Mouse (Mus musculus) lung, postnatal 4 days (tissue): ENCODE data around the gene Lsm14a.
"Not testable (repeated sequence)": the region's sequence is repeated elsewhere in the genome, so short reads cannot be mapped to it uniquely, and the experiment has no call there.

Experiments
- DNase-seq, 2 experiments: peaks; one replicate each; pipeline ENCODE4 v3.0.0; 2021

Lsm14a gene

DNA sequence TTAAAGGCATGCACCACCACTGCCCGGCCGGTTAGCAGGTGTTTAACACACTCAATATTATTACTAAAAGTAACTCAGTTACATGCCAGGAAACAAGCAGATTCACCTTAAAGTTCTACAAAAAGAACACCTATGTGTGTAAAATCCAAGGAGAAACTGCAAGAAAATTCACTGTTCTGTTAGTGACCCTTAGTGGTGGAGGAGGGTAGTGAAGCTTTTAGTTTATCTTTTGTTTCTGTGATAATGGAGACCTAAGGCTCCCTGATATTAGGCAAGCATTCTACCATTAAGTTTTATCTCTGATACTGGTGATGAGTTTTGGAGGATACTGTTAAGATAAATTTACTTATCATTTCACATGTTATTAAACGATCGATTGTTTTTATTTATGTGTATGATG lies 37.5 kb downstream of the Lsm14a start:
- no peak for DNase-seq

DNA sequence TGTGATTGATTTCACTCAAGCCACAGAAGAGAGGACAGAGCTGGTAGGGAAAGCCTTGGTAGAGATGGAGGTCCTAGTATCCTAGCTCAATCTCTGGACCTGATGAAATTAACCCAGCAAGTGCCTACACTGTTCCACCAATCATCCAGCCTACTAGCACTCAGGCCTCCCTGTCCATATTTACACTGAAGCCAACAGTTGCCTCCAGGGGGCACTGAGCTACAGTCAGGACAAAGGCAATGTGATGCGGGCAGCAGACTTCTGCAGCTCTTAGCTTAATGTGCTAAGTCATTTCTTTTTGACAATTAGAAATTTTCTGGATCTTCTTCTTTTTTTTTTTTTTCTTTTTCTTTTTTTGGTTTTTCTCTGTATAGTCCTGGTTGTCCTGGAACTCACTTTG lies 41.1 kb downstream of the Lsm14a start:
- DNase-seq, result no peak

GRCm38 (mm10) chr7:34350166-34350565 lies 42.9 kb downstream of the Lsm14a start:
- DNase-seq, result no peak

GRCm38 (mm10) chr7:34348011-34348410 lies 45.1 kb downstream of the Lsm14a start:
- DNase-seq, result no peak

DNA sequence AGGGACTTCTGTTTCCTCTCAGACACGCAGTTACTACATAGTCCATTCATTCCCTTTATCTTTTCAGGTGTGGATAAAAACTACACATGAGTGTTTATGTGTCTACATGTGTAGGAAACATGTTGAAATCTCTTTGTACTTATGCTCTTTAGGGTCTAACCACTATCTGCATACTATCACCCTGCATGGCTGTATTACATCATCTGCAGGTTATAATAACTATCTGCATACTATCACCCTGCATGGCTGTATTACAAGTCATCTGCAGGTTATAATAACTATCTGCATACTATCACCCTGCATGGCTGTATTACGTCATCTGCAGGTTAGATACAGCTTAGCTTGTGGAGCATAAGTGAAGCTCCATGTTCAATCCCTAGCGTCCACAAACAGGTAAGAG lies 46.1 kb downstream of the Lsm14a start:
- no peak for DNase-seq

DNA sequence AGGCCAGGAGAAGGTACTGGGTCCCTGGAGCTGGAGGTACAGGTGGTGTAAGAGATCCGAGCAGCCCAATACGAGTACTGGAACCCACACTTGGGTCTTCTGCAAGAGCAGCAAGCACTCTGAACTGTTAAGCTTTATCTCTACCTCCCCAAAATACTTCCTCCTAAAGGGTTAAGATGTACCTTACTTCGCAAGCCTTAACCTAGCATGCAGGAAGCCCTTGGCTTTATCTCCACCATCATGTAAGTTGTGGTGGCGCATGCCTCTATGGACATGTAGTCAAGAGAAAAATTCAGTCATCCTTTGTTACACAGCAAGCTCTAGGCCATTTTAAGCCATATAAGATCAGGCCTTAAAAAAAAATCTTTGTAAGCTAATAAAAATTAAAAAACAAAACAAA lies 46.6 kb downstream of the Lsm14a start:
- DNase-seq, result no peak

GRCm38 (mm10) chr7:34342040-34342793 lies 50.9 kb downstream of the Lsm14a start:
- DNase-seq, result no peak

- DNase-seq, result no peak
Observed at GRCm38 (mm10) chr7:34340841-34341240, 52.3 kb downstream of the Lsm14a start.

DNA sequence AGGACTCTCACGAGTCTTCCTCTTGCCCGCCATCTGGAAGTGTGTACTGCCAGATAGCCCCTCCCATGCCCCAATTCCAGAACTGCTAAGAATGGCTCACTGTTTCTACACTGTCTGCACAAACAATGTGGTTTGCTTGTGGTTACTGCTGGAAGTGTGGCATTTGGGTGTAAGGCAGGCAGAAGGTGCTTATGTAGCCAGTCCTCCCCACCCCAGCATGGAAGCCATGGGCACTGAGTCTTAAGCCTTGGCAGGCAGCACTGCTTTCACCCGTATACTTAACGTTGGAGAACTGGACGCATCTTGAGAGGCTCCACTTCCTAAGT lies 54.0 kb downstream of the Lsm14a start:
- DNase-seq, result no peak

DNA sequence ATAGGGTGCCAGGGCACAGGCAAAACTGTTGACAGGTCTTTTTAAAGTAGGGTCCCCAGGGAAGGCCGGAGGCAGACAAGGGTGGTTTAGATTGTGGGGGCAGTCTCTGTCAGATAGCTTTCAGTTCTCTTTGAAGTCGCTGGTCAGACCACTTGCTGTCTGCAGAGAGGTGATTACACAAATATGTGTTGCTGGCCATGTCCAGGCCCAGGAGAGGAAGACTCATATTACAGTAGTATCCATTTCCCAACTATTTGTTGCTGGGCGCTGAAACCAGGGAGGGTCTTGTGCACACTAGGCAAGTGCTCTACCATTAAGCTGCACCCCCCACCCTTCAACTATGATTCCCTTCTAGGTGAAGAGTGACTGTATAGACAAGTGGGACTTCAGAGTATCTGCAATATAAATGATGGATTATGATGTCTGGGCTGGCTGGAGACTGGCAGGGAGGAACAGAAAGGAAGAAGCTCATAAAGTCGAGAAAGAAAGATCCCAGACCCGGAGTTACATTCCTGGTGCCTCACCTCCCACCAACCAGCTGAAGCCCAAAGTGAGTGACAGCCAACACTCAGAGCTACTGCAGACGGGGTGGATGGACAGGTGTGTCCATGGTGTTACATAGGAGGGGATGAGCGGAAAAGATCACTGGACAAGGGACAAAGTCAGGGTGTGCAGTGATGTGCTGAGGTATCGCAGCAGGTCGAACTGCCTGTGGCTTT lies 54.5 kb downstream of the Lsm14a start:
- DNase-seq, result no peak

GRCm38 (mm10) chr7:34337268-34337667 lies 55.8 kb downstream of the Lsm14a start:
- no peak for DNase-seq

GRCm38 (mm10) chr7:34336545-34336944 lies 56.6 kb downstream of the Lsm14a start:
- DNase-seq, result not testable (repeated sequence)

GRCm38 (mm10) chr7:34327493-34327892 lies 65.6 kb downstream of the Lsm14a start:
- DNase-seq, result peak in 1 of 2 experiments; percentile 11

GRCm38 (mm10) chr7:34324857-34325256 lies 68.3 kb downstream of the Lsm14a start:
- DNase-seq, result no peak

GRCm38 (mm10) chr7:34324005-34324404 lies 69.1 kb downstream of the Lsm14a start:
- no peak for DNase-seq

DNA sequence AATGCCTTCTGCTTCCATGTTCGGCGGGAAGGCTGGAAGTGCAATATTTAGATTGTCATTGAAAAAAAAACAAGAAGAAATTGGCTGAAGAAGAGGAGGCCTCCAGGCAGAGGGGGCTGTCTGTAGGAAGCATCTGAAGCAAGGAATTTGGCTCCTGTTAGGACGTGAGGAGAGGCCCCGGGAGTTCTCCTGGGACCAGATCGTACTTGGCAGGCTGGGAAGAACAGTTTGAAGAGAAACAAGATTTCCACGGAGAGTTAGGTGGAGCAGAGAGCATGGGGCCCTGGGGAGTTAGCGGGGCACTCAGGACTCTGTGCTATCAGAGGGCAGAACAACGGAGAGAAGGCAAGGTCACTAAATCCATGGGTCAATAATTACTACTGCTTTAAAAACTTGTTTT lies 69.8 kb downstream of the Lsm14a start:
- no peak for DNase-seq

DNA sequence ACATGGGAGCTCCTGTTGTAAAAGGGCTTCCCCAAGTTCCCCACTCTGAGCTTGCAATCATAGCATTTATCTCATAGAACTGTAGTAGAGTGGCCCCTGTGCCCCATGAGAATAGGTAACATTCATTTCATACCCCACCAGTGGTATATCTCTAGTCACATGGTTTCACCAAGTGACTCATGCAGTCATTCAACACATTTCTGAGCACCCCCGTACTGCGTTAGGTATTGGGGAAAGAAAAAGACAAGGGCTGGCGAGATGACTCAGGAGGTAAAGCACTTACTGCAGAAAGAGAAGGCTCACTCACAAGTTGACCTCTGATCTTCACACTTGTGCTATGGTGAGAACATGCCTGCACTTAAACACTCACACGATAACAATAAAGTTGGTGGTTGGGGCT lies 71.2 kb downstream of the Lsm14a start:
- DNase-seq, result no peak

- DNase-seq, result no peak
Observed at GRCm38 (mm10) chr7:34321119-34321518, 72.0 kb downstream of the Lsm14a start.

DNA sequence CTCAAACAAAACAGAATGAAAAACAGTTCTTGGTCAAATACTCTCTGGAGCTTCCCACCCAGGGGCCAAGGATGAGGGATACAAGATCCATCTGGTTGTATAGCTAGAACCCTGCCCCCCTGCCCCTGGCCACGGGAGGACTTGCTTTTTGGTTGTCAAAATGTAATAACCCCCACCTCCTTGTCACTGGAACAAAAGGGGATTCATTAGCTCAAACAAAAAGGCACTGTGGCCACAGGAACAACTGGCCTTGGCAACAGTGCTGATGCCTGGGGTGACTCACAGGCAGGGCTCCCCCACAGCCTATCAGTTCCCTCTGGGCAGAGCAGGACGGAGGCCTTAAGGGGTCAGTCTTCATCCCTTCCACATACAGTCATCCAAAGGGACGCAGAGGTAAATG lies 73.2 kb downstream of the Lsm14a start:
- no peak for DNase-seq

DNA sequence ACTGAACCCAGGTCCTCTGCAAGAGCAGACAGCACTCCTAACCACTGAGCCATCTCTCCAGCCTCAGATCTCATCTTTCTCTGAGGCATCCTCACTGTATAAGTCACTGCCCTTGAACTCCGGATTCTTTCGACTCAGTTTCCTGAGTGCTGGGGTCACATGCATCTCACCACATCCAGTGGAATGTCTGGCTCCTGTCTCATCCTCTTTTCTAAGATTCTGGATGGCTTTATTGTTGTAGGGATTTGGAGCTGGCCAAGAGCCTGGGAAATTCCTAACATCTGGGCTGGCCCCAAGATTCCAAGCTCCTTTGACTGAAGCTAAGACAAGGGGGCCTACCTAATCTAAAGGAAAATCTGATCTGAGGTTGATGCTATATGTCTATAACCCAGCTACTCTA lies 74.0 kb downstream of the Lsm14a start:
- peak in 1 of 2 experiments; percentile 45 for DNase-seq

- peak; percentile 53 to 78 for DNase-seq
Observed at GRCm38 (mm10) chr7:34317901-34318476, 75.1 kb downstream of the Lsm14a start.

GRCm38 (mm10) chr7:34313443-34313875 lies 79.7 kb downstream of the Lsm14a start, which contains the start of gene 4931406P16Rik:
4931406P16Rik (minus strand) TSS chr7:34313551.
- DNase-seq, result peak; percentile 91 to 93

GRCm38 (mm10) chr7:34312786-34313442 lies 80.2 kb downstream of the Lsm14a start:
- DNase-seq, result peak; percentile 81 to 93
